Mouse (Mus musculus) gastrocnemius, postnatal 25 days (tissue): ENCODE measurements around the gene Fndc7. TPM values are rescaled to one million over a fixed set of nuclear protein-coding genes. Genes with fewer than 3 reads are reported as not detected.
"Not testable (repeated sequence)": the region's sequence is repeated elsewhere in the genome, so short reads cannot be mapped to it uniquely, and the experiment has no call there.

ENCODE experiments used
- DNase-seq: peaks from one replicate; pipeline ENCODE4 v3.0.0; 2022
- total RNA-seq, 2 experiments: library from RNA; stranded (reverse); gene quantifications; 1 replicate in 1 of 2; 2 replicates in 1 of 2; pipeline ENCODE4 v1.2.3; 2021

The Fndc7 gene
- total RNA-seq, 2 experiments from 2014 or later, result not detected

GRCm38 (mm10) chr3:108886934-108887617 lies 2.7 kb downstream of the Fndc7 start:
- DNase-seq, result no peak

- no peak for DNase-seq
Observed at GRCm38 (mm10) chr3:108885686-108886530, 3.9 kb downstream of the Fndc7 start.

DNA sequence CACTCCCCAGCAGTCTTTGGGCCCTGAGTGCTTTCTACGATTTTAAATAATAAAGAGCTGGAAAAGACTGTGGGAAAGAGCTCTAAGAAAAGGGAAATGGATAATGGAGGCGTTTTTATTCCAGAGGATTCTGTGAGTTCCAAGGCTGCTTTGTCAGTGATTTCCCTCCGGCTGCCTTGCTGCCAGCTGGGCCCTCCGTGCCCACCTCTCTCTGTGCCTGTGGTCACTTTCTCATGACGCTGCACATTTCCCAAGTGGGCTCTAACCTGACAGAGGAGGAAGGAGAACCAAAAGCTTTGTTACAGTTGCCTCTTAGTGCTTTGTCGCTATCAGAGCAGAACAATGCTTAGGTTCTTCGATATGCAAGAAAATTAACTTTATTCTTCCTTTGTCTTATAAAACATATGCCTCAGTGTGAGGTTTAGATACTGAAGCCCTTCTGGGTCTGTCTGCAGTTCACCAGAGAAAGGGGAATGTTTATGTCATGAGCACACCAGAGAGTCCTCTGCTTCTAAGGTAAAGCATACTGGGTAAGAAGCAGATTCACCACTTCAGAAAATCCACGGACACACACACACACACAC lies 5.0 kb downstream of the Fndc7 start:
- no peak for DNase-seq

DNA sequence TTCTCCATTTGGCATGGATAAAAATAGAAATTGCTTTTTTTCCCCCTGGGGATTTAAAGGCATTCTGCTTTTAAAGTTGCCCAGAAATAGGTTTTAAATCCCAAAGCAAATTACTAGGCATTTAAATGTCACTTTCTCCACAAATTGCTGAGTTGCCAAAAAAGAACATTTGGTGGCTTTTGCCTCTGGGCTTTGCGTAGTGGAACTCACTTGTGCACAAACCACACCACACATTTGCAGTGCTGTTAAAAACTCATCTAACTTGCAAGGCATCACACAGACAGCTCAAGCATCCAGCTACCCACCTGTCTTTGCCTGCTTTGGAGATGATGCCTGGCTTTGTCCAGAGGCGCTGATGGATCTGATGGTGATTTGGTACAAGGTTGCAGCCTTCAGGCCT lies 6.7 kb downstream of the Fndc7 start:
- DNase-seq, result no peak

GRCm38 (mm10) chr3:108881873-108882272 lies 7.9 kb downstream of the Fndc7 start:
- not testable (repeated sequence) for DNase-seq

DNA sequence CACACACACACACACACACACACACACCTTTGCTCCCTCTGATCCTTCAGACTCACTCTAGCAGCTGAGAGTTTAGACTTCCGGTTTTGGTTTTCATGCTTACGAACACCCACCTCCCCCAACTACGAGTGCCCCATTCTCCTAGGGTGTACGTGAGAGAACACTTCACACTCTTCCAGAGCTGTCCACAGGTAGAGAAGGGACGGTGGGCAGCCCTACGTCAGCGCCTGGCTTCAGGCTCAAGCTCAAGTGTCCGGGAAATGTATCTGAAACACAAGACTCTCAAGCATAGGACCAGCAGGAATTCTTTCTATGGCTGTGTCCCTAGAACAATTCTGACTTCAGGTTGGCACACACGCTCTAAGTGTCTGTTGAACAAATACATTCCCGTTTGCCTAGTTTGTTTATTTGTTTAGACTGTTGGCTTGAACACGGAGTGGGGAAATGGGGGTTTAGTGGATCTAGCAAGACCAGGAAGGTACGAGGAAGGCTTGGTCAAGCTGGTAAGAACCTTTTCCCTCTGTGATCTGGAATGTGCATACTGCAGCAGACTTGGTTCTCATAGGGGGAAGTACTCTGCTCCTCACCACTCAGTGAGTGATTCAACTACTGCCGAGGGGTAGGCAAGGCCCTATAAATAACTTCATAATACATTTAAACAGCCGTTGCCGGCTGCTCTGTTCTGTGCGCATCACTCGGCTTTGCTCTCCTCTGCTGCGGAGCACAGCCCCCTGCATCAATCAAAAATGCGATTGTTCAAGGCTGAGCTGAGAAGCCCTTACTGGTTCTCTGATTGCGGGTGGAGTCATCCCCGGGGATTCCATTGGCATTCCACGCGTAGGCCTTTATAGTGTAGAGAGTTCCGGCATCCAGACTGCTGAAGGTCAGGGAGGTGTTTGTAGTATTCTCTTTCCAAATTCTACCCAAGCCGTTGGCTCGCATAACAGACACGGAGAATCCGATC lies 9.0 kb downstream of the Fndc7 start:
- DNase-seq, result no peak

DNA sequence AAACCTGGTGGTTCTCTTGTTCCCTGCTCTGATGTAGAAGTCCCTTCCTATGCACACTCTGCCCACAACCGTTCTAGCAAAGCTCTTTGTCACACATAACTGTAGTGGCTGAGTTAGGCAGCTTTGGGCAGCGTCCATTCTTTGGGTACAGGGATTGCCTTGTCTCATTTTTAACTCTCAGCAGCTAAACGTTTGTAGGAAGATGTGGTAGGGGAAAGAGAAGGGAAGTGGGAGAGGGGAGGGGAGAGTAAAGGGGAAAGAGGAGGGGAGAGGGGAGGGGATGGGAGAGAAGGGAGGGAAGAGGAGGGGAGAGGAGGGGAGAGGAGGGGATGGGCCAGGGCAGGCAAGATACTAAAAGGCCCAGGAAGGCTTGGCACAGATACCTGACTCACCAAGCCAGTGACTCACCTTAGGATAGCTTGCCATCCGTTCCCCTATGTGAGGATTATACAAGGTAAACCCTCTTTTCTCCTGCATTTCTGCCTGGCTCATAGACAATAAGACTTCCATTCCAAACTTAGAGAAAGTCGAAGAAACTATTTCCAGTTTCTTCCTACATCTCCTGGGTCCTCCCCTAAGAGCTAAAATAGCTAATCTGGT lies 9.9 kb downstream of the Fndc7 start:
- DNase-seq, result no peak

- DNase-seq, result no peak
Observed at GRCm38 (mm10) chr3:108879129-108879528, 10.7 kb downstream of the Fndc7 start.

DNA sequence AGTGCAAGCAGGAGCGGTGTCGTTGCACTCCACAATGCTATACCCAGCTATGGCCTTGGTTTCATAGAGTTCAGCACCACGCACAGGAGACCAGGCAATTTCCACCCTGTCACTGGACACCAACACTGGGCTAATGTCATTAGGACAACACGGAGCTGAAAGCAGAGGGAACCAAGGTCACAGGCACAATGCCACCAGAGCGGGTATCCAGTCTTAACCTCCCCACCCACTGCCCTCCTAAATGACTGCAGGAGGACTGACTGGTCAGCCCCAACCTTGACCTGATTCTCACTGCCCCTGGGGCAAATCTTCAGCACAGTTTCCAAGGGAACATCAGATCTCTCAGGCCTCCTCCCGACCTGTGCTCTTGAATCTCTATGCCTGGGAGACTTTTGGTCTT lies 19.2 kb downstream of the Fndc7 start:
- no peak for DNase-seq

DNA sequence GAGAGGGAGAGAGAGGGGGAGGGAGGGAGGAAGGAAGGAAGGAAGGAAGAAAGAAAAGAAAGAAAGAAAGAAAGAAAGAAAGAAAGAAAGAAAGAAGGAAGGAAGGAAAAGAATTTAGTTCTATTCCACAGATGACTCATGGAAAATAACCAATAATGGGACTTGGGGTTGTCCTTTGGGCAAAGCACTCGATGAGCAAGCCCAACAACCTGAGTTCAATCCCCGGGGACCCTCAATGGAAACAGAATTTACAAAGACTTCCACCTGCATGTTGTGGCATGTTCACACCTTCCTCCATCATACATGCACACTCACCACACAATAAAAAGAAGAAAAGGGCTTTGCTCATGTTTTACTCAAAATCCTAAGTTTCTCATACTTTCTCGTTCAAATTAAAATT lies 22.4 kb downstream of the Fndc7 start:
- DNase-seq, result no peak

- no peak for DNase-seq
Observed at GRCm38 (mm10) chr3:108865676-108866075, 24.1 kb downstream of the Fndc7 start.

GRCm38 (mm10) chr3:108865129-108865528 lies 24.7 kb downstream of the Fndc7 start:
- no peak for DNase-seq

DNA sequence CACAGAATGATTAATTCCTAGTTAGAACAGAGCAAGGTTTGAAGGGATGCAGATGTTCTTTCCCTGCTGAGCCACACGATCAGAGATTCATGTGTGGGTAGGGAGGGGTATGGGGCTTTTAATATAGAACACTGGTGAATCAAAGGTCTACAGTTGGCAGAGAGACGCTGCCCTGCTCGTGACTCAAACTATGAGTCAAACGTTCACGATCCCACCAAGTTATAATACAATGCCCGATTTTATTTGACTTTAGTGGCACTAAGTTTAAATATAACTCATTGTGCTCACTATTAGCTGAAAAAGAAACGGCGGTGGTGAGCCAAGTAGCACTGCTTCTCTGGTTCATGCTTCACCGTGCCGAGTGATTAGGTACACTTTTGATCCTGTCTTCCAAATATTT lies 26.7 kb downstream of the Fndc7 start:
- no peak for DNase-seq

DNA sequence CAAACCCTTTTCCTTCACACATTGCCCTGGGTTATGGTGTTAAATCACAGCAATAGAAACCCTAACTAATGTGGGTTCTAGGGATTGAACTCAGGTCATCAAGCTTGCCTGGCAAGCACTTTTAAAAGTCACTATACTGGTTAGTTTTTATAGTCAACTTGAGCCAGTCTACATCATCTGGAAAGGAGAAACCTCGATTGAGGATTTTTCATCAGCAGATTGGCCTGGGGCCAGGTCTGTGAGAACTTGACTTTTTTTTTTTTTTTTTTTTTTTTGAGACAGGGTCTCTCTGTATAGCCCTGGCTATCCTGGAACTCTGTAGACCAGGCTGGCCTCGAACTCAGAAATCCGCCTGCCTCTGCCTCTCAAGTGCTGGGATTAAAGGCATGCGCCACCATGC lies 27.5 kb downstream of the Fndc7 start:
- DNase-seq, result not testable (repeated sequence)

- no peak for DNase-seq
Observed at GRCm38 (mm10) chr3:108860786-108861185, 29.0 kb downstream of the Fndc7 start.

DNA sequence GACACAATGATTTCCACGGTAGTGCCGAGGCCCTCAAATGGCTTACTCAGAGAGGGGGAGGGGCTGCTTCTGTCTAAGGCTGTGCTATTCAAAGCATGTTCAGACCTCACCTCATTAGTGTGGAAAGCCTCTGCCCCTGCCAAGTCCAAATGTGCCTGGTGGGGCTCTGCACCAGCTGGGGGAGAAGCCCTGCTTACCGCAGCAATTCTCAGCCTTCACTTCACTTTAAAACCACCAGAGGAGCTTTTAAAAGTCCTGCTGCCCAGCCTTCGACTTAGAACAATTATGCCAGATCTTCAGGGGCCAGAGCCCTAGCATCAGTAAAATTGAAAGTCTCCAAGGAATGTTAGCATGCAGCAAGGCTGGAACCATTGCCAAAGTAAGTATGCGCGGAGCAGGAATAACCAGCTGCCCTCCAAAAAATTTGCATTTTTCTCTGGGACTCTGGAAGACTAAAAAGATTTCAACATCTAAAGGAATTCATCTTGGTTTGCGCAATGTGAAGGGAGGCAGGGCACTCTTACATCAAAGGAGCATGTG lies 31.5 kb downstream of the Fndc7 start:
- peak; percentile 32 for DNase-seq

- DNase-seq, result no peak
Observed at GRCm38 (mm10) chr3:108857714-108858113, 32.1 kb downstream of the Fndc7 start.

- no peak for DNase-seq
Observed at GRCm38 (mm10) chr3:108857124-108857470, 32.7 kb downstream of the Fndc7 start.

GRCm38 (mm10) chr3:108856386-108857123 lies 33.3 kb downstream of the Fndc7 start:
- no peak for DNase-seq

GRCm38 (mm10) chr3:108855864-108856263 lies 33.9 kb downstream of the Fndc7 start:
- peak; percentile 32 for DNase-seq

GRCm38 (mm10) chr3:108855371-108855770 lies 34.4 kb downstream of the Fndc7 start:
- DNase-seq, result peak; percentile 55
